Mouse (Mus musculus) embryo, embryonic 11.5 days (tissue): ENCODE measurements around the gene Tmem135.

Experiments used
- DNase-seq: peaks from one replicate; pipeline ENCODE4 v3.0.0-alpha.2; 2012; ENCODE audit warnings: low read depth, low spot score

Gene Tmem135

DNA sequence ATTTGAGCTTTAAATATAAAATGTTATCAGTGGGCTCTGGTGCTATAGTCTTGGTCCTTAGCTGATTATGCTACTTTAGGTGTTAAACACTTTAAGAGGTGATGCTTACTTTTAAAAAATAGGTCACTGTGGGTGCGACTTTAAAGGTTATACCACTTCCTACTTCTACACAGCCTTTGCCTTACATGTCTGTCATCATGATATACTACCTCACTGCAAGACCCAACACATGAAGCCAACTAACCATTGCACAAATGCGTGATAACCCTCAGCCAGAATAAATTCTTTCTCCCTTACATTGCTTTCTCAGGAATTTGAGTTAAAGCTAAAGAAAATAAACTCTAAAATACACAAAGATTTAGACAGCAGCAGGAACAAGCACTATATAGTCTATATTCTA, 150.7 kb downstream of the Tmem135 start:
- no peak for DNase-seq

- DNase-seq, result no peak
These were observed 152.1 kb downstream of the Tmem135 start for GRCm38 (mm10) chr7:89251880-89252453.

DNA sequence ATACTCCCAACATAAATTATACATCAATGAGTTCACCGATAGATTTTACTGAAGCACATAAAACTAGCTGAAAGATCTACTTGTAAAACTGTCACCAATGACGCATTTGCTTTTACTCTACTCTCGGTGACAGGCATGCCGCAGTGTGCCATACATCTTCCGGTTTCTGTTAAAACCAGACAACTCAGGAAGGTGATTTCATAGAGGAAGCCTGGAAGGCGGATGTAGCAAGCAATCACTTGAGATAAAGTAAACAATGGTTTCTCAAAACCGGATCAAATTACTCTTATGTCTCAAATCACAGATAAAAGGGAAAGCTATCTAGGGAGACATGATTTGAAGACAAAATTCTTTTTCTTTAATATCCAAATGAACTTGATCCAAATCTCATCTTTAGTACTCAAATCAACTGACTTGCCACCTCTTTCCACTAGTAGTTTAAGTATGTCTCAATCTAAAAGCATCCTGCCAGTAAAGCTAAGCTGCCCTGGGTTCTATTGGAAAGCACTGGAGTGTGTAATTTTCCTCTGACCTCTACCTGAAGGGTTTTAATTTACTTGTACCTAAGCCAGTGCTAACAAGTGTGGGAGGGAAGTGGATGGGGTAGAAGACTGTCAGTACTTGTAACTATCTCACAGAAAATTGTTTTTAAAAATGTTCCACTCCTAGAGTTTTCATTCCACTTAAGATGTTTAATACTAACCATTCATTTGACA, 155.7 kb downstream of the Tmem135 start:
- DNase-seq, result peak; percentile 11

- no peak for DNase-seq
These were observed 156.9 kb downstream of the Tmem135 start for GRCm38 (mm10) chr7:89247012-89247710.

DNA sequence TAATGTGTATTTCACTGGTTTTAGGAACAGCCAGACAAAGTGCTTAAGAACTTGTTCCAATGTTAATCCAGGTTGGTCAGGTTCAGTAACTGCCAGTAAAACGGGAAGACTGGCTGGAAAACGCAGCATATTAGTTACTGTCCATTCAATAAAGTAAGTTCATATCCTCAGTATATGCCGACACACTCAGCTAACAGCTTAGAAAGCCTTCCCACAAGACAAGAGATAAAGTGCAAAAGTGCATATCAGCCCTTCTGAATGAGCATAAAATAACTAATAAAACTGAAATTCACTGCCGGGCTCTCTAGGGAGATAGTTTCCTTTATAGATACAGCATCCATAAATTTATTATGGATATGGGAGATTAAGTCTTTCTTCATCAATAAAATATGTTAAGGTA, 161.5 kb downstream of the Tmem135 start:
- no peak for DNase-seq

DNA sequence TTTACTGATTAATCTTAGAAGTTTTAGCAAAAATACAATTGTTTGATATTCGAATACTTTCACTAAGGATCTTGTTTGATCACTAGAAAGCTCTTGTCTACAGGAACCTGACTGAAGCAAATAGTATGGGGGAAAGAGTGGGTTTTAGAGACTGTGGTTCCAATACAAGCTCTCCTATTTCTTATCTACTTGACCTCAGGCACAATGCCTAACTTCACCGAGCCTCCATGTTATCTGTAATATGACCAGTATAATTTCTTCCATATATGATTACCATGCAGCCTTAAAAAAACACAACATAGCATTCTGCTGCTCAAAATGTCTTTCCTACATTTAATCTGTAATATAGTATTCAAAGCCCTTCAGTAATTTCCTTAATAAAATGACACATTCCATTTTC, 161.9 kb downstream of the Tmem135 start:
- no peak for DNase-seq

- DNase-seq, result no peak
These were observed 164.4 kb downstream of the Tmem135 start for GRCm38 (mm10) chr7:89239592-89239991.

DNA sequence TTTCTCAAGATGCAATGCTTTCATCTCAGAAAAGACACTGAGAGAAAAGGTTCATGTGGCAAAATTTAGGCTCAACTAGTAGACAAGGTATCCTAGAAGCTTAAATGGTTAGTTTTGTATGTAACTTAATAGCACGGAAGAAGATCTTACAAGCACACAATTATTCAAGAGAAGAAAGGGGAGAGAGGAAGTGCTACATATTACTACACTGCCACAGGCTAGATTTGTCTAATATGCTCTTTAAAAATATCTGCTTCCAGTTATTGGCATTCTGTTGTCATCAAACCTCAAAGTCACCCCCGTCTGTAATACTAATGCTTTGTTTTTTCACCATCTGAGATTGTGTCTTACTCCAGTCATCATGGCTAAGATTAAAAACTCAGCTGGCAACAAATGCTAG, 167.4 kb downstream of the Tmem135 start:
- DNase-seq, result no peak

- DNase-seq, result no peak
These were observed 168.0 kb downstream of the Tmem135 start for GRCm38 (mm10) chr7:89235974-89236507.

DNA sequence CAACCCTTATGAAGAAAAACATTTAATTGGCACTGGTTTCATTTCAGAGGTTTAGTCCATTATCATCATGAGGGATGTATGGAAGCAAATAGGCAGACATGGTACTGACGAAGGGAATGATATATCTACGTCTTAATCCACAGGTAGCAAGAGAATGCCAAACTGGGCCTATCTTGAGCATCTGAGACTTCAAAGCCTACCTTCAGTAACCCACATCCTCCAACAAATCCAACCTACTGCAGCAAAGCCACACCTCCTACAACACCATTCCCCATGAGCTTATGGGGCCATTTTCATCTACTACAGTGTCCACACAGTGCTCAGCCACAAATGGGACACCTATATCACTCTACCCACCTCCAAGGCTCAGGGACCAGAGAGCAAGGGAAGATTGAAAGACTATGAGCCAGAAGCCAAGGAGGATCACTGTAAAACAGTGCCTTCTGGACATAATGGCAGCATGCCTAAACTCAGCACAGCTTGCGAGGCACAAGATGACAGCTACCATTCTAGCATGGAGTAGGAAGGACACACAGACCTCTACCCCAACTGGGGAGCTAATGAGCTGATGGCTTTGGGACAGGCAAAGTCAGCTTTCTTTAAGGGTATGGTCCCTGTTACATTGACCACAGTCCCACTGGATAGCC, 171.4 kb downstream of the Tmem135 start:
- DNase-seq, result no peak

DNA sequence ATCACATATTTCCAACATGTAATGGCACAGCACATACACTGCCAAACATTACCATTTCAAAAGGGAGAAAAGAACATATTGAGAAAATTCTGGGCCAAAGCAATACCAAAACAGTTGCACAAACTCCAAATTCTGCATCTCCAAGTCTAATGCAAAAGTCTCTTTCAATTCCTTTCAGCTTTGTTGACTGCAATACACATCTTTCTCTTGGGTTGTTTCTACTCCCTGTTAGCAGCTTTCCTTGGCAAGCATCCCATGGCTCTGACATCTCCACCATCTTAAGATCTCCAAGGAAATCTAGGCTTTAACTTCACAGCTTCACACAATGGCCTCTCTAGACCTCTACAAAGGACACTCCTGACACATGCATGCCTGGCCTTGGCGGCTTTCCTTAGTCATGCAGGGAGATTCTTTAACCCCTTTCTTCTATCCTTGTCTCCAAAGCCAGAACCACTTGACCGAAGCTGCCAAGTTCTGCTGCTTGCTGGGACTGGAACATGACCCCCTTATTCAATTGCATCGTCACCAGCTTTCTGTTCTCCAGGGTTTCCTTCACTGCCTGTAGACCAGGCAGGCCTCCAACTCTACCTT, 172.7 kb downstream of the Tmem135 start:
- DNase-seq, result no peak

DNA sequence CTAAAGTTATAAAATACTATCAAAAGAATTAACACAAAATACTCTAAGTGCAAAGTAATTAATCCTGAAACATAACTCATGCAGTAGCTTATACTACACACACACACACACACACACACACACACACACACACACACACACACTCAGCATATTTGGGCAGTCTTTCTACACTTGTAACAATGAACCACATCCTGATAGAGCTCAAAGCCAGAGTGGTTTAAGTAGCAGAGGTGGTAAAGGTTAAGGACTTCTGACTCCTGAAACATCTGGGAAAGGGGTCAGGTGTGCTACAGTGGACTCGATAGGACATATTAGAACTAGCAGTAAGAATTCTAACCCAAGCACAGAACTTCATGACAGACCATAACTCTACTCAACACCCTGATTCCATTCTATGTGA, 181.4 kb downstream of the Tmem135 start:
- no peak for DNase-seq

GRCm38 (mm10) chr7:89216628-89217027, 187.4 kb downstream of the Tmem135 start:
- no peak for DNase-seq

GRCm38 (mm10) chr7:89216118-89216517, 187.9 kb downstream of the Tmem135 start:
- no peak for DNase-seq

DNA sequence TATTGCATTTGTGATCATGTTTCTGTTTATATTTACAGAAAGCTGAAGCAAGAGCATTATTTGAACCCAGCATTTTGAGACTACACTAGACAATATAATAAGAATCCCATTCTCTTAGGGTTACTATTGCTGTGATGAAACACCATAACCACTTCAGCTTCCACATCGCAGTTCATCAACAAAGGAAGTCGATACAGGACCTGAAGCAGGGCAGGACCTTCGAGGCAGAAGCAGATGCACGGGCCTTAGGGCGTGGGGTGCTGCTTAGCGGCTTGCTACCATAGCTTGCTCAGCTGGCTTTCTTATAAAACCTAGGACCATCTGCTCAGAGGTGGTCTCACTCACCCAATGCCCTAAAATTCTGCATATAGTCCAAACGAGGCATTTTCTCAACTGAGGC, 188.3 kb downstream of the Tmem135 start:
- DNase-seq, result no peak

- no peak for DNase-seq
These were observed 193.5 kb downstream of the Tmem135 start for GRCm38 (mm10) chr7:89210506-89210905.

DNA sequence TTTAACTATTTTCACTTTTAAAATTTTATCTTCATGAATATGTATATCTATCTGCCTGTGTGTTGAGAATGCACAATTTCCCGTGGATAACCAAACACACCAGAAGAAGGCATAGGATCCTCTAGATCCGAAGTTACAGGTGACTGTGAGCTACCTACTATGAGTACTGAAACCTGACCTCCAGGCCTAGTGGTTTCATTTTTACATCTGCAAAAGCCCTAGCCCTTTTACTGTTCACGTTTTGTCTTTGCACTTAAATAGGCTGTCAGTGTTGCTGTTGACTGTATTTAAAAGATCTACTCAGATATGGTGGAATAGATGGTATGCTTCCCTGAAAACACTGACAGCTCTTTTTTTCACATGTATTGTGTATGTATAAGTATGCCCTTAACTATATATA, 197.9 kb downstream of the Tmem135 start:
- DNase-seq, result no peak

DNA sequence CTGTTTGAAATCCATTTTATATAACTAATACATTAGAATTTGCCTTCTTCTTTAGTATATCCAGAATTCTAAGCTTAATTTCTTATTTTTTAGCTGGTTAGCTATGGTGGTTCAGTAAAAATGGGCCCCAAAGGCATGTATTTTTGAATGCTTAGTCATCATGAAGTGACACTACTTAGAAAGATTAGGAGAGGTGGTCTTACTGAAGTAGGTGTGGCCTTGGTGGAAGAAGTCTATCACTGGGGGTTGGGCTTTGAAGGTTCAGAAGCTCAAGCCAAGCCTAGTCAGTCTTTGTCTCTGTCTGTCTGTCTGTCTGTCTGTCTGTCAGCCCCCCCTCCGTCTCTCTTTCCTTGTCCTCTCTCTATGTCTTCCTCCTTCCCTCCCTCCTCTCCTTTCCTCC, 198.6 kb downstream of the Tmem135 start:
- no peak for DNase-seq

GRCm38 (mm10) chr7:89203144-89203543, 200.9 kb downstream of the Tmem135 start:
- no peak for DNase-seq

- DNase-seq, result no peak
These were observed 202.1 kb downstream of the Tmem135 start for GRCm38 (mm10) chr7:89201954-89202353.

- no peak for DNase-seq
These were observed 205.5 kb downstream of the Tmem135 start for GRCm38 (mm10) chr7:89198499-89198898.

- DNase-seq, result no peak
These were observed 210.6 kb downstream of the Tmem135 start for GRCm38 (mm10) chr7:89193459-89193858.
